12 mouse cellular contexts compared by ENCODE assay signal in genomic region chr17:45815341-45815740, GRCm38 (mm10).
A peak's percentile ranks its signal among the peaks of the same experiment; 100 is the strongest.
DNase-seq lines count a peak whose midpoint lies in the region; ATAC-seq and TF ChIP-seq lines count a peak whose summit lies in the region.
"Had no signal": no experiment of that assay in that cellular context is flagged by ENCODE, and none has a peak within 500 bp of the region (broad histone marks: within the 10 kb centered on the region; RNA-seq: fewer than 3 reads in every experiment).

No protein-coding gene starts in this region.

- no peaks in the 10 kb centered on the region for H3K36me3 ChIP-seq in heart, postnatal 0 days (replicated peaks; ENCODE audit: control insufficient read depth, insufficient read depth, low read length)
- H3K36me3 ChIP-seq in MEL (ENCODE audit: control insufficient read depth in 1 of 2, insufficient read depth in 2 of 2, low read length in 2 of 2), result no peaks in the 10 kb centered on the region
- H3K36me3 ChIP-seq in intestine, postnatal 0 days (ENCODE audit: control insufficient read depth, insufficient read depth), result no peaks in the 10 kb centered on the region
- H3K36me3 ChIP-seq: limb, embryonic 15.5 days; midbrain, embryonic 10.5 days had no signal

- intact Hi-C loops in heart, postnatal 14 days (cut with DNase I), result loop anchor here (2.0 kb wide), 1 partner anchor 215 kb away; no protein-coding TSS in a partner anchor

- H3K27me3 ChIP-seq in heart, postnatal 0 days (ENCODE audit: control insufficient read depth, insufficient read depth, low read length), result no peaks in the 10 kb centered on the region
- H3K27me3 ChIP-seq in MEL (ENCODE audit: control insufficient read depth in 1 of 2, insufficient read depth in 2 of 2, low read length in 2 of 2), result peaks cover 0 to 3% of the 10 kb centered on the region in 2 experiments; a peak in 2 of 4 replicates
- 0 out of 2 replicates have a peak, but pooled peaks cover 3% of the 10 kb centered on the region for H3K27me3 ChIP-seq in intestine, postnatal 0 days (replicated peaks; ENCODE audit: control insufficient read depth, insufficient read depth, low read length)
- H3K27me3 ChIP-seq: limb, embryonic 15.5 days had no signal

- H3K9me3 ChIP-seq in heart, postnatal 0 days (replicated peaks; ENCODE audit: control insufficient read depth, low read length), result no peaks in the 10 kb centered on the region
- no peaks in the 10 kb centered on the region for H3K9me3 ChIP-seq in MEL (replicated peaks; ENCODE audit: insufficient read depth, low read length)
- no peaks in the 10 kb centered on the region for H3K9me3 ChIP-seq in intestine, postnatal 0 days (ENCODE audit: control insufficient read depth)
- H3K9me3 ChIP-seq: limb, embryonic 15.5 days; midbrain, embryonic 10.5 days had no signal

- H3K27ac ChIP-seq in heart, postnatal 0 days (ENCODE audit: low read depth), result 0 out of 2 replicates have a peak overlapping the region, but pooled peaks have one; percentile 36
- no peak overlapping the region for H3K27ac ChIP-seq in MEL (ENCODE audit: control insufficient read depth, low read depth, low read length)
- no peak overlapping the region for H3K27ac ChIP-seq in intestine, postnatal 0 days (ENCODE audit: low read depth, low read length)
- H3K27ac ChIP-seq: hindbrain, embryonic 14.5 days; limb, embryonic 15.5 days had no signal

- no peak for TF ChIP-seq EP300 in heart, postnatal 0 days (IDR thresholded peaks at IDR 0.05; ENCODE audit: low read depth)
- TF ChIP-seq EP300 in MEL (IDR thresholded peaks at IDR 0.05; ENCODE audit: low read depth in 1 of 2, low read length in 2 of 2), result no peak

- no peak for TF ChIP-seq POLR2A in MEL (IDR thresholded peaks at IDR 0.05; ENCODE audit: control insufficient read depth in 1 of 2, insufficient read depth in 1 of 2, low read depth in 1 of 2, low read length in 2 of 2, poor library complexity in 1 of 2)

- no peak for TF ChIP-seq RAD21 in MEL (IDR thresholded peaks at IDR 0.05; ENCODE audit: low read depth, low read length)

- H3K9ac ChIP-seq in heart, postnatal 0 days (replicated peaks; ENCODE audit: low read depth, low read length), result no peak overlapping the region
- H3K9ac ChIP-seq in MEL (ENCODE audit: control insufficient read depth, low read depth, low read length, poor library complexity, severe bottlenecking), result no peak overlapping the region
- no peak overlapping the region for H3K9ac ChIP-seq in intestine, postnatal 0 days (ENCODE audit: low read depth, low read length)
- H3K9ac ChIP-seq: hindbrain, embryonic 14.5 days; limb, embryonic 15.5 days had no signal

- H3K4me1 ChIP-seq in heart, postnatal 0 days (ENCODE audit: control insufficient read depth, insufficient read depth), result peaks cover 36% of the 10 kb centered on the region
- H3K4me1 ChIP-seq in MEL (ENCODE audit: control insufficient read depth in 1 of 2, insufficient read depth in 2 of 2, low read length in 2 of 2), result peaks cover 0 to 2% of the 10 kb centered on the region in 2 experiments; a peak in 1 of 4 replicates
- 0 out of 2 replicates have a peak, but pooled peaks cover 4% of the 10 kb centered on the region for H3K4me1 ChIP-seq in intestine, postnatal 0 days (replicated peaks; ENCODE audit: control insufficient read depth, insufficient read depth, low read length)

- TF ChIP-seq CTCF in heart, postnatal 0 days (IDR thresholded peaks at IDR 0.05; ENCODE audit: low read depth), result no peak
- no peak for TF ChIP-seq CTCF in MEL (IDR thresholded peaks at IDR 0.05 in 2 of 3, conservative IDR thresholded peaks at IDR 0.05 in 1 of 3; ENCODE audit: control insufficient read depth in 1 of 3, insufficient read depth in 1 of 3, low read depth in 2 of 3, low read length in 3 of 3, poor library complexity in 1 of 3, severe bottlenecking in 1 of 3)
- no peak for TF ChIP-seq CTCF in intestine, postnatal 0 days (IDR thresholded peaks at IDR 0.05; ENCODE audit: low read depth)

- no peak overlapping the region for H3K4me3 ChIP-seq in heart, postnatal 0 days (ENCODE audit: low read depth, low read length)
- H3K4me3 ChIP-seq in MEL (ENCODE audit: control insufficient read depth in 1 of 2, insufficient read depth in 1 of 2, low read depth in 2 of 2, low read length in 2 of 2), result no peak overlapping the region
- no peak overlapping the region for H3K4me3 ChIP-seq in intestine, postnatal 0 days (ENCODE audit: low read depth, low read length)
- H3K4me3 ChIP-seq: limb, embryonic 15.5 days; midbrain, embryonic 10.5 days had no signal

- no peaks in the 10 kb centered on the region for H3K79me2 ChIP-seq in MEL (ENCODE audit: control insufficient read depth, insufficient read depth, low read length, poor library complexity)

- H3K4me2 ChIP-seq in heart, postnatal 0 days (ENCODE audit: low read depth, low read length), result no peak overlapping the region
- H3K4me2 ChIP-seq in intestine, postnatal 0 days (replicated peaks; ENCODE audit: low read depth), result no peak overlapping the region
- H3K4me2 ChIP-seq: hindbrain, embryonic 14.5 days; limb, embryonic 15.5 days had no signal

- ATAC-seq in heart, postnatal 0 days (ENCODE audit: insufficient read depth, low read depth), result no peak
- 0 out of 2 replicates have a peak, but pooled peaks have one; percentile 6 for ATAC-seq in intestine, postnatal 0 days

- 37% methylated on average over 7 of the region's 7 CpGs for WGBS in heart, postnatal 0 days
- 35% methylated on average over 7 of the region's 7 CpGs for WGBS in intestine, postnatal 0 days

- DNase-seq in heart, postnatal 0 days (ENCODE audit: low spot score), result no peak
- no peak for DNase-seq in heart, postnatal 14 days
- DNase-seq in MEL (ENCODE audit: low read depth, low spot score) (peak; percentile 68), adipocyte (ENCODE audit: low spot score) (peak; percentile 16)
- DNase-seq in cerebellum, postnatal 36 days, result no peak
- DNase-seq in cerebellum, adult 11-12 months, result no peak
- DNase-seq: cerebellum, adult 11 months; thymus, postnatal 14 days had no signal

TF ChIP-seq in MEL, 35 proteins besides CTCF, POLR2A, EP300 and RAD21:
- TF ChIP-seq HCFC1 (IDR thresholded peaks at IDR 0.05; ENCODE audit: low read depth, low read length) (no peak), ZNF384 (IDR thresholded peaks at IDR 0.05; ENCODE audit: low read depth, low read length) (no peak), RCOR1 (IDR thresholded peaks at IDR 0.05; ENCODE audit: low read depth, low read length) (no peak)

Comparison
In these comparisons a context has a peak if more than half of its experiments do, and no peak if none do; other contexts are left out.
1. DNase-seq: peak in MEL (single experiment) and adipocyte (single experiment); none in heart, postnatal 0 days (single experiment), heart, postnatal 14 days (0 of 2), cerebellum, postnatal 36 days (0 of 2) and cerebellum, adult 11-12 months (single experiment).